Mouse (Mus musculus): ENCODE data around the gene Runx1. TPM values are rescaled to one million over a fixed set of nuclear protein-coding genes. Genes with fewer than 3 reads are reported as not detected.
A peak's percentile ranks its signal among the peaks of the same experiment; 100 is the strongest.

The Runx1 gene
- polyA plus RNA-seq, 1 experiment: 2.2 TPM

DNA sequence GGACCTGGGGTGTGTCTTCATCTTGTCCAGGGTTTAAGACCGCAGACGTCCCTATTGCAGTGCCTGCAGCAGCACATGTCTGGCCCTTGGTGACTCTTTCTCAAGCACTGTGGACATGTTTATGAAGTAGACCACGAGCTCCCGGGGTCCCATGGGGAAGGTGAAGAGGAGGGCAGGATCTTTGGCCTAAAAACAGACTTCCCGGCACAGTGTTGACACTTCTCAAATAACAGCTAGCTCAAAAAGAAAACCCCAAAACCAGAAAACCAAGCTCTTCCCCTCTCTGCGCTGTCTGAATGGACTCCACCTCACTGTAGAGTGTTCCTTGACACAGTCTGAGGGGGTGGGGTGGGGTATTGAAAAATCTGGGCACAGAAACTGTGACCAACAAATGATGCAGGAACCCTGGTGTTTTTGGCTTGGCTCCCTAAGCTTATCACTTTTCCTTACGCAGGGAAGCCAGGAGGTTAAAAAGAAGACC is 42.3 kb downstream of the Runx1 start:
- no peaks in the 10 kb centered on the region for H3K4me1 ChIP-seq (ENCODE audit: control insufficient read depth, insufficient read depth, low read length)
- no peak overlapping the region for H3K27ac ChIP-seq (ENCODE audit: insufficient read depth, low read depth, low read length)
- 47% methylated on average over 7 of the region's 7 CpGs for whole genome bisulfite sequencing
- no peak overlapping the region for H3K4me3 ChIP-seq (ENCODE audit: insufficient read depth, low read depth, low read length)
- TF ChIP-seq CTCF (conservative IDR thresholded peaks at IDR 0.05; ENCODE audit: insufficient read depth, insufficient read length, low read depth, low read length): no peak
- no peak for TF ChIP-seq POLR2A (IDR thresholded peaks at IDR 0.05; ENCODE audit: low read depth, low read length)
- H3K36me3 ChIP-seq (ENCODE audit: control insufficient read depth, insufficient read depth, low read length): no peaks in the 10 kb centered on the region
- no peak for DNase-seq
- no peaks in the 10 kb centered on the region for H3K27me3 ChIP-seq (replicated peaks; ENCODE audit: control insufficient read depth, insufficient read depth, low read length)

DNA sequence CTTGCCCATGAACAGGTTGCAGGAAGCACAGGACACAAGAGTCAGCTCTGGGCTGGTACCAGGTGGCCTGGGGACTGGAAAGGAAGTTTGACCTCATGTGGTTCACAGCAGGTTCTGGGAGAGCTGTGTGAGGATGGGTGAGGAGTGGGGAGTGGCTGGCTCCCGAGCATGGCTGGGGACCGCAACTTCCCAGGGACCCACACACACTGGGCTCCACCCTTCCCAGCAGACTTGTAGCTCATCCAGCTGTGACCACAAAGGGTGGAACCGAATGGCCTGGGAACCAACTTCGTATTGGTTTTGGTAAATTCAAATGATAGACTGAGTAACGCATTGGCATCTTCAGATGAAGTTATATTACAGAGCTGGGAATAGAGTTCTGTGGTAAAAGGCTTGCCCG is 43.5 kb downstream of the Runx1 start:
- TF ChIP-seq CTCF (conservative IDR thresholded peaks at IDR 0.05; ENCODE audit: insufficient read depth, insufficient read length, low read depth, low read length): no peak
- TF ChIP-seq POLR2A (IDR thresholded peaks at IDR 0.05; ENCODE audit: low read depth, low read length): no peak
- Histone ChIP-seq H3K4me1 (ENCODE audit: control insufficient read depth, insufficient read depth, low read length) (no peaks in the 10 kb centered on the region), H3K27ac (ENCODE audit: insufficient read depth, low read depth, low read length) (no peak overlapping the region), H3K27me3 (replicated peaks; ENCODE audit: control insufficient read depth, insufficient read depth, low read length) (no peaks in the 10 kb centered on the region), H3K4me3 (ENCODE audit: insufficient read depth, low read depth, low read length) (no peak overlapping the region), H3K36me3 (ENCODE audit: control insufficient read depth, insufficient read depth, low read length) (no peaks in the 10 kb centered on the region)
- 75% methylated on average over 6 of the region's 6 CpGs for WGBS
- DNase-seq: no peak

DNA sequence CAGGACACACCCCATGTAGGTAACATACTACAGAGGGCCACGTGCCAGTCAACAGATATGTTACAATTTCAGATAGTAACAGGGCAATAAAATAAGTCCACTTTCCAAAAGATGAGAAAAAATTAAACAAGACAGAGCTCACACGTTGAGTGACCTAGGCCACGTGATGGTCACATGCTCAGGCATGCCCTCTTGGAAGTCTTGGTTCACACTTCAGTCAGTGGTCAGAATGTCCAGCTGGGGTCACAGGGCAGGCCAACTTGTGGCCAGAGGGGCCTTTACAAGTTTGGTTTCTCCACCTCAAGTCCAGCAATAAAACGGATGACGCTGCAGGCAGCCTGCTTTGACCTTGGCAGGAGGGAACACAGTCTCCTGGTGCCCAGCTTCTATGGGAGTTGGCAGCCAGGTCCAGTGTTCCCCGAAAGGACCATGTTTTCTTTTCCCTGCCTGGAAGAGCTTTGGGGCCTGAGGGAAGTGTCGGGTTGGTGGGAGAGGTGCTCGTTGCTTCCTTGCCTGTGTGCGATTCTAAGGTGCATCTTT is 46.0 kb downstream of the Runx1 start:
- TF ChIP-seq POLR2A (IDR thresholded peaks at IDR 0.05; ENCODE audit: low read depth, low read length): no peak
- no peak for TF ChIP-seq CTCF (conservative IDR thresholded peaks at IDR 0.05; ENCODE audit: insufficient read depth, insufficient read length, low read depth, low read length)
- Histone ChIP-seq H3K27ac (ENCODE audit: insufficient read depth, low read depth, low read length) (no peak overlapping the region), H3K4me1 (ENCODE audit: control insufficient read depth, insufficient read depth, low read length) (no peaks in the 10 kb centered on the region), H3K27me3 (replicated peaks; ENCODE audit: control insufficient read depth, insufficient read depth, low read length) (no peaks in the 10 kb centered on the region), H3K4me3 (ENCODE audit: insufficient read depth, low read depth, low read length) (no peak overlapping the region), H3K36me3 (ENCODE audit: control insufficient read depth, insufficient read depth, low read length) (no peaks in the 10 kb centered on the region)
- DNase-seq: peak; percentile 11
- WGBS: 72% methylated on average over 9 of the region's 9 CpGs

DNA sequence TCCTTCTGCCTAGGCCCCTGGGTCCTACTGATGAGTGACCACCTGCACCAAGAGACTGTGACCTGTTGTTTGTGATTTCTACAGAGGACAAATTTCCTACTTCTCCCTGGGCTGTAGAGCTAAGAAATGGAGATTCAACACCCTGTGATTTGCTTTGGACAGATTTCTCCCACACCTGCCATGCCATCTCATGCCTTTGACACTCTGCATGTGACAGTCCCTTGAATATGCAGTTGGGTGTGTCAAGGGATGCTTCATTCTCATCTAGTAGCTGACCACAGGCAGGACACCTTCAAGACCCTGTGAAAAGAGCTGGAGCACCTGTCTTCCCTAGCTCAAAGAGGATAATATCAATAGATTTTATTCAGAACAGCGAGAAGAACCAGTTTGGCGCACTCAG is 46.8 kb downstream of the Runx1 start:
- TF ChIP-seq POLR2A (IDR thresholded peaks at IDR 0.05; ENCODE audit: low read depth, low read length) (no peak), CTCF (conservative IDR thresholded peaks at IDR 0.05; ENCODE audit: insufficient read depth, insufficient read length, low read depth, low read length) (no peak)
- WGBS: 93% methylated on average over 2 of the region's 2 CpGs
- H3K27ac ChIP-seq (ENCODE audit: insufficient read depth, low read depth, low read length): no peak overlapping the region

DNA sequence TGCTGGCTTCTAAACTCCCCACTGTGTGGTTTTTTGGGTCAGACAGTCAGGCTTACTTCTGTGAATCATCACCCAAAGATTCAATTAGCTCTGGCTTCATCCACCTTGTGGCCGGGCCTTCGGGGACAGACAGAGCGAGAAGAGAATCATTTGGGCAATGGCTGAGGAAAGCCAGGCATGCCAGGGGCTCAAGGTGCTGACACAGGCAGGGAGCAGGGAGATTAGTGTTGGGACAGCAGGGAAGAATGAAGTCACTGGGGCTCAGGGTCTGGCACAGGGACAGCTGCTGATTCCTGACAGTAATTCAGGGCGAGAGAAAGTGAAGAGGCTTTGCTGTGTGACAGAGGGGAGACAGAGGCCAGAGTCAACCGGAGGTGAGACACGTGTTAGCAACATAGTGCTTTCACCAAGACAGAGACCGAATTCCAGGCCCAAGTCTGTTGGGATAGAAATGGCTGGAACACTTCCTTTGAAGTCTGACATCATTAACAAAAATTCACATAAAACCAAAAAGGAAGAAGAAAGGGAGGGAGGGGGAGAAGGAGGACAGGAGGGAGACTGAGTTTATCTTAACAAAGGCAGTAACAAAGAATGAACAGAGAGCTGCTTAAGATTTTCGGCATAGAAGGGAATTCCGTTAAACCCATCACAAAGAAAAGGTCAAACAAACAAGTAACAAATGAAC is 47.7 kb downstream of the Runx1 start:
- no peak for DNase-seq
- H3K4me1 ChIP-seq (ENCODE audit: control insufficient read depth, insufficient read depth, low read length): no peaks in the 10 kb centered on the region
- TF ChIP-seq CTCF (conservative IDR thresholded peaks at IDR 0.05; ENCODE audit: insufficient read depth, insufficient read length, low read depth, low read length) (no peak), POLR2A (IDR thresholded peaks at IDR 0.05; ENCODE audit: low read depth, low read length) (no peak)
- 78% methylated on average over 9 of the region's 9 CpGs for WGBS
- H3K27me3 ChIP-seq (replicated peaks; ENCODE audit: control insufficient read depth, insufficient read depth, low read length): no peaks in the 10 kb centered on the region
- H3K27ac ChIP-seq (ENCODE audit: insufficient read depth, low read depth, low read length): no peak overlapping the region
- no peak overlapping the region for H3K4me3 ChIP-seq (ENCODE audit: insufficient read depth, low read depth, low read length)
- no peaks in the 10 kb centered on the region for H3K36me3 ChIP-seq (ENCODE audit: control insufficient read depth, insufficient read depth, low read length)

More for the DNA sequence above, 46.8 kb downstream of the Runx1 start:
- no peak overlapping the region for H3K4me3 ChIP-seq (ENCODE audit: insufficient read depth, low read depth, low read length)
- no peaks in the 10 kb centered on the region for H3K27me3 ChIP-seq (replicated peaks; ENCODE audit: control insufficient read depth, insufficient read depth, low read length)
- DNase-seq: no peak
- H3K4me1 ChIP-seq (ENCODE audit: control insufficient read depth, insufficient read depth, low read length): no peaks in the 10 kb centered on the region
- H3K36me3 ChIP-seq (ENCODE audit: control insufficient read depth, insufficient read depth, low read length): no peaks in the 10 kb centered on the region

DNA sequence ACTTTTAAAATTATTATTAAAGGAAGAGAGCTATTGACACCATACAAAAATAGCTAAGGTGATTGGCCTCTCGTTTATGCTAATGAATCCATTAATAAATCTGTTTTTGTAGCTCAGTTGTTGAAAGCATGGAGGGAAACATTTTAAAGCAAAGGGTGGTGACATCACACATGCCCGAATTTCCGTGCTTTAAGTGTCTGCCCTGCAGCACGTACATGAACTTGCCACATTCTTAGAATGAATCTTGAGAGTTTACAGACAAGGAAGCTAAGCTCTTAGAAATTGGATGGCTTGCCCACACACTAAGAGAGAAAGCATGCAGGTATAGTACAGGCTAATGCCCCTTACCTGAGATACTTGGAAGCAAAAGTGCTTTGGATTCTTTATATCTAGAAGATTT is 58.1 kb downstream of the Runx1 start:
- Histone ChIP-seq H3K27ac (ENCODE audit: insufficient read depth, low read depth, low read length) (no peak overlapping the region), H3K36me3 (ENCODE audit: control insufficient read depth, insufficient read depth, low read length) (no peaks in the 10 kb centered on the region)
- WGBS: 90% methylated on average over 4 of the region's 4 CpGs

DNA sequence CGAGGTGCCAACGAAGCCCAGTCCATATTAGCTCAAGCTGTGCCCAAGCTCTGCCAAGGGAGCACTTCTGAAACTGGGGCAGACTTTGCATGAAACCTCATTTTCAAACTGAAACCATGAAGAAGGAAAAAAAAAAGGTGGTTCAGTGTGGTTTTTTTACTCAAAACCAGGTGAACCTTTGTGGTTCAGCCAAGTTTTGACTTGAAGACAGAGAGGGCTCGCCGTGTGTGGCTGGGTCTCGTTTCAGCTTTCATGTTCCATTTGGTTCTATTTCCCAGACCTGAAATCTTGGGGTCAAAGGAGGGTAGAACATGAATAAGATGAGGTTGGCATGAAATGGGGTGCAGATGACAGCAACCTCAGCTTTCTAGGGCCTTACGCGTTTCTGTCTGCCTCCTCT is 58.5 kb downstream of the Runx1 start:
- no peak for DNase-seq
- TF ChIP-seq CTCF (conservative IDR thresholded peaks at IDR 0.05; ENCODE audit: insufficient read depth, insufficient read length, low read depth, low read length) (no peak), POLR2A (IDR thresholded peaks at IDR 0.05; ENCODE audit: low read depth, low read length) (no peak)
- Histone ChIP-seq H3K36me3 (ENCODE audit: control insufficient read depth, insufficient read depth, low read length) (no peaks in the 10 kb centered on the region), H3K4me1 (ENCODE audit: control insufficient read depth, insufficient read depth, low read length) (no peaks in the 10 kb centered on the region), H3K27ac (ENCODE audit: insufficient read depth, low read depth, low read length) (no peak overlapping the region), H3K4me3 (ENCODE audit: insufficient read depth, low read depth, low read length) (no peak overlapping the region), H3K27me3 (replicated peaks; ENCODE audit: control insufficient read depth, insufficient read depth, low read length) (no peaks in the 10 kb centered on the region)
- WGBS: 94% methylated on average over 7 of the region's 7 CpGs

More for the DNA sequence above, 58.1 kb downstream of the Runx1 start:
- Histone ChIP-seq H3K4me3 (ENCODE audit: insufficient read depth, low read depth, low read length) (no peak overlapping the region), H3K27me3 (replicated peaks; ENCODE audit: control insufficient read depth, insufficient read depth, low read length) (no peaks in the 10 kb centered on the region), H3K4me1 (ENCODE audit: control insufficient read depth, insufficient read depth, low read length) (no peaks in the 10 kb centered on the region)
- no peak for DNase-seq
- no peak for TF ChIP-seq POLR2A (IDR thresholded peaks at IDR 0.05; ENCODE audit: low read depth, low read length)
- TF ChIP-seq CTCF (conservative IDR thresholded peaks at IDR 0.05; ENCODE audit: insufficient read depth, insufficient read length, low read depth, low read length): no peak

Measured in kidney, adult 2 months (tissue).